Mouse (Mus musculus) MEL (cell line): Measurements from ENCODE around the gene Cab39l. TPM values are rescaled to one million over a fixed set of nuclear protein-coding genes. Genes with fewer than 3 reads are reported as not detected.

Experiments used
- DNase-seq: peaks from one replicate; pipeline ENCODE4 v3.0.0; 2011; ENCODE audit warnings: low read depth, low spot score
- H3K27ac ChIP-seq: 2 replicates; pipeline ENCODE4 v1.5.1; 2012; ENCODE audit warnings: low read depth, mild to moderate bottlenecking, control low read depth, low read length, moderate library complexity; ENCODE audit not compliant: control insufficient read depth
- H3K27me3 ChIP-seq, 2 experiments: fragments of 150-350 bp in 1 of 2; sonication (generic) in 1 of 2; 2 replicates each; pipeline ENCODE4 v1.6.1; 2012; ENCODE audit warnings: low read length in 2 of 2, mild to moderate bottlenecking in 2 of 2, improper control_type of control experiment in 1 of 2, moderate library complexity in 1 of 2; ENCODE audit not compliant: insufficient read depth in 2 of 2, control insufficient read depth in 1 of 2
- H3K36me3 ChIP-seq, 2 experiments: 2 replicates each; pipeline ENCODE4 v1.6.1; 2012 to 2014; ENCODE audit warnings: low read length in 2 of 2, improper control_type of control experiment in 1 of 2, inconsistent platforms in 1 of 2, mild to moderate bottlenecking in 1 of 2; ENCODE audit not compliant: insufficient read depth in 2 of 2, control insufficient read depth in 1 of 2
- H3K4me1 ChIP-seq, 2 experiments: fragments of 150-350 bp in 1 of 2; sonication (generic) in 1 of 2; 2 replicates each; pipeline ENCODE4 v1.6.1; 2012; ENCODE audit warnings: low read length in 2 of 2, improper control_type of control experiment in 1 of 2, mild to moderate bottlenecking in 1 of 2; ENCODE audit not compliant: insufficient read depth in 2 of 2, control insufficient read depth in 1 of 2
- H3K4me3 ChIP-seq, 2 experiments: fragments of 150-350 bp in 1 of 2; sonication (generic) in 1 of 2; 2 replicates each; pipeline ENCODE4 v1.5.1; 2012; ENCODE audit warnings: low read depth in 2 of 2, low read length in 2 of 2, mild to moderate bottlenecking in 2 of 2, moderate library complexity in 2 of 2, control low read depth in 1 of 2, improper control_type of control experiment in 1 of 2; ENCODE audit not compliant: control insufficient read depth in 1 of 2, insufficient read depth in 1 of 2
- H3K79me2 ChIP-seq: 2 replicates; pipeline ENCODE4 v1.6.1; 2012; ENCODE audit warnings: mild to moderate bottlenecking, low read length, moderate library complexity; ENCODE audit not compliant: control insufficient read depth, poor library complexity, insufficient read depth
- H3K9ac ChIP-seq: 2 replicates; pipeline ENCODE4 v1.6.1; 2012; ENCODE audit warnings: low read depth, mild to moderate bottlenecking, control low read depth, low read length, moderate library complexity; ENCODE audit not compliant: control insufficient read depth, poor library complexity, severe bottlenecking
- H3K9me3 ChIP-seq: fragments of 150-350 bp; sonication (generic); replicated peaks from 2 replicates; pipeline ENCODE4 v1.6.1; 2012; ENCODE audit warnings: mild to moderate bottlenecking, low read length, improper control_type of control experiment, moderate library complexity; ENCODE audit not compliant: insufficient read depth
- BHLHE40 ChIP-seq: IDR thresholded peaks from 2 replicates; pipeline ENCODE4 v1.6.1; 2012; ENCODE audit warnings: low read depth, mild to moderate bottlenecking, inconsistent platforms, low read length, improper control_type of control experiment, borderline replicate concordance
- CTCF ChIP-seq, 3 experiments: IDR thresholded peaks in 2 of 3; conservative IDR thresholded peaks in 1 of 3; 2 replicates each; pipeline ENCODE4 v1.5.1; 2011 to 2012; ENCODE audit warnings: low read length in 3 of 3, low read depth in 2 of 3, mild to moderate bottlenecking in 2 of 3, improper control_type of control experiment in 1 of 3, inconsistent platforms in 1 of 3, mixed read lengths in 1 of 3, moderate library complexity in 1 of 3; ENCODE audit not compliant: control insufficient read depth in 1 of 3, insufficient read depth in 1 of 3, poor library complexity in 1 of 3, severe bottlenecking in 1 of 3
- EP300 ChIP-seq, 2 experiments: IDR thresholded peaks; 2 replicates each; pipeline ENCODE4 v1.6.1; 2011; ENCODE audit warnings: improper control_type of control experiment in 2 of 2, low read length in 2 of 2, low read depth in 1 of 2, mild to moderate bottlenecking in 1 of 2
- GATA1 ChIP-seq: IDR thresholded peaks from 2 replicates; pipeline ENCODE4 v1.6.1; 2011; ENCODE audit warnings: low read depth, low read length, improper control_type of control experiment
- JUND ChIP-seq: IDR thresholded peaks from 2 replicates; pipeline ENCODE4 v1.6.1; 2011; ENCODE audit warnings: low read depth, mild to moderate bottlenecking, improper control_type of control experiment, low read length
- MAFK ChIP-seq: IDR thresholded peaks from 2 replicates; pipeline ENCODE4 v1.6.1; 2011; ENCODE audit warnings: low read depth, mild to moderate bottlenecking, low read length, improper control_type of control experiment, borderline replicate concordance
- MXI1 ChIP-seq: IDR thresholded peaks from 2 replicates; pipeline ENCODE4 v1.6.1; 2011; ENCODE audit warnings: mild to moderate bottlenecking, low read depth, low read length, improper control_type of control experiment
- MYB ChIP-seq: IDR thresholded peaks from 2 replicates; pipeline ENCODE4 v1.6.1; 2011; ENCODE audit warnings: mild to moderate bottlenecking, low read depth, low read length, improper control_type of control experiment
- MYC ChIP-seq: IDR thresholded peaks from 2 replicates; pipeline ENCODE4 v1.6.1; 2011; ENCODE audit warnings: low read depth, mild to moderate bottlenecking, low read length, improper control_type of control experiment, moderate library complexity
- NELFE ChIP-seq: IDR thresholded peaks from 2 replicates; pipeline ENCODE4 v1.6.1; 2011; ENCODE audit warnings: low read depth, low read length, improper control_type of control experiment
- POLR2A ChIP-seq, 2 experiments: IDR thresholded peaks; 2 replicates each; pipeline ENCODE4 v1.6.1; 2011 to 2012; ENCODE audit warnings: low read length in 2 of 2, mild to moderate bottlenecking in 2 of 2, control low read depth in 1 of 2, improper control_type of control experiment in 1 of 2, low read depth in 1 of 2, moderate library complexity in 1 of 2; ENCODE audit not compliant: control insufficient read depth in 1 of 2, insufficient read depth in 1 of 2, poor library complexity in 1 of 2
- SIN3A ChIP-seq: IDR thresholded peaks from 2 replicates; pipeline ENCODE4 v1.6.1; 2012; ENCODE audit warnings: low read length, improper control_type of control experiment, inconsistent platforms
- SMC3 ChIP-seq: IDR thresholded peaks from 2 replicates; pipeline ENCODE4 v1.6.1; 2011; ENCODE audit warnings: low read depth, low read length, improper control_type of control experiment
- TBP ChIP-seq: IDR thresholded peaks from 2 replicates; pipeline ENCODE4 v1.8.0; 2011; ENCODE audit warnings: low read depth, low read length, improper control_type of control experiment
- UBTF ChIP-seq: IDR thresholded peaks from 2 replicates; pipeline ENCODE4 v1.6.1; 2012; ENCODE audit warnings: low read depth, mild to moderate bottlenecking, inconsistent platforms, low read length, improper control_type of control experiment, moderate library complexity, borderline replicate concordance; ENCODE audit not compliant: insufficient read depth
- ZC3H11A ChIP-seq: IDR thresholded peaks from 2 replicates; pipeline ENCODE4 v1.6.1; 2012; ENCODE audit warnings: low read depth, mild to moderate bottlenecking, inconsistent platforms, low read length, improper control_type of control experiment
- ZMIZ1 ChIP-seq: IDR thresholded peaks from 2 replicates; pipeline ENCODE4 v1.6.1; 2012; ENCODE audit warnings: low read depth, mild to moderate bottlenecking, inconsistent platforms, low read length, improper control_type of control experiment, moderate library complexity
- ZNF384 ChIP-seq: IDR thresholded peaks from 2 replicates; pipeline ENCODE4 v1.6.1; 2012; ENCODE audit warnings: low read depth, mild to moderate bottlenecking, inconsistent platforms, low read length, improper control_type of control experiment
- polyA plus RNA-seq, 2 experiments: library from polyadenylated mRNA; stranded (reverse) in 1 of 2; unstranded in 1 of 2; fragments of >175 nt in 1 of 2; fragments of >200 nt in 1 of 2; gene quantifications; 2 replicates each; pipeline versions ENCODE4 v1.2.1 to v1.2.4; 2012; ENCODE audit warnings: low replicate concordance in 2 of 2, low read depth in 1 of 2; ENCODE audit not compliant: insufficient read length in 2 of 2, insufficient read depth in 1 of 2, missing spikeins in 1 of 2
- total RNA-seq: library from RNA; depleted of rRNA; stranded (reverse); fragments of 300-350 nt; gene quantifications from 2 replicates; pipeline ENCODE4 v1.2.3, GENCODE M21; 2012

Gene Cab39l
- total and polyA plus RNA-seq, 3 experiments = 24.2 to 34.0 TPM; not detected in 1

DNA sequence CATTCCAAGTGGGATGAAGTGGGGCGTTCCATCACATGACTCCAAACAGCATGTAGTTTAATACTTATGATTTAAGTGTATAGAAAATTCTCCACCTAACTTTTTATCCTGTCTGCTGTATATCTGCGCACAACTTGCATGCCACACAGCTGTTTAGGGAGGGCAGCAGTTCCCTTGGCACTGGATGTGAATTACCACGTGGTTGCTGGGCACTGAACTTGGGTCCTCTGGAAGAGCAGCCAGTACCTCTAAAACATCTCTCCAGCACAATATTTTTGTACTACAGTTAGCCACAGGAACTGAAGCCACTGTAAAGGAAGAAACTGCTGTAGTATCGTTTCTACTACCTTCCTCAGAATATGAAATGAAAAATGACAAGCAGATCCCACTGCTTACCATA lies 22.6 kb upstream of the Cab39l start:
- DNase-seq = no peak
- H3K27me3 ChIP-seq = no peaks in the 10 kb centered on the region
- TF ChIP-seq CTCF (IDR thresholded peaks at IDR 0.05 in 2 of 3, conservative IDR thresholded peaks at IDR 0.05 in 1 of 3; ENCODE audit: control insufficient read depth in 1 of 3, insufficient read depth in 1 of 3, low read depth in 2 of 3, low read length in 3 of 3, poor library complexity in 1 of 3, severe bottlenecking in 1 of 3) (no peak), SIN3A (no peak)
- H3K36me3 ChIP-seq = peaks cover 0 to 15% of the 10 kb centered on the region in 2 experiments; a peak in 2 of 4 replicates
- no peaks in the 10 kb centered on the region for H3K4me1 ChIP-seq
- no peak overlapping the region for H3K27ac ChIP-seq
- H3K79me2 ChIP-seq = no peaks in the 10 kb centered on the region
- H3K9me3 ChIP-seq = no peaks in the 10 kb centered on the region
- no peak overlapping the region for H3K4me3 ChIP-seq
- H3K9ac ChIP-seq = no peak overlapping the region

DNA sequence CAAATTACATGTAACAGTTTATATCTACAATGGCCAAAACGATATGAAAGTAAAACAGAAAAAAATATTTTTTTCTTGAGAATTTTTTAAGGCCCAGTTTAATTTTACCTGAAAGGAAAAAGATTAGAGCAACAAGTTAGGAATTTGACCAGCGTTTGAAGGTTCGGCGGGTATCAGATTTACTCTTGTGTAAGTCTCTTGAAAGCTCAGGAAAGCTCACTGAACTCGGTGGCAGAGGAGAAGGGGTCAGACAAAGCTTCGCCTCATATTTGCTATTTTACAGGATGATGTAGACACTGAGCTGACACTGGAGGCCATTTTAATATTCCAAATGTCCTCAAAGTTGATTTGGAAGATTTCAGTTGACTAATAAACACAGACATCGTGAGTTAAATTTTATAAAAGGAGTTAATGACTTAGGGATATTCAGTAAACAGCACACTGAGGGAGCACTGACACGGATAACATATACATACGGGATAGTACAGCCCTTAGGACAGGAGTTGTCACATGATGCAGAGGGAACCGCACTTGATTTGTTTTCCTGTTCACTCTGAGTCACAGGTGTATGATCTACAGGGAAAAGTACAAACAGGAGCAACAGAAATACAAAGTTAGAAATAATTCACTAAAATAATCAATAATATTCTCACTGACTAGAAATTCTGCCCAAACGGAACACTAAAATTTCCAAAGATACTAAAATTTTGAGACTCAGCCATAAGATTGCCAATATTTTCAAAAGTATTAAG lies 17.7 kb upstream of the Cab39l start:
- no peaks in the 10 kb centered on the region for H3K27me3 ChIP-seq
- peaks cover 2 to 15% of the 10 kb centered on the region in 2 experiments for H3K36me3 ChIP-seq
- H3K4me1 ChIP-seq = peaks cover 0 to 7% of the 10 kb centered on the region in 2 experiments; a peak in 2 of 4 replicates
- H3K4me3 ChIP-seq = no peak overlapping the region
- no peaks in the 10 kb centered on the region for H3K79me2 ChIP-seq
- no peak overlapping the region for H3K27ac ChIP-seq
- no peak overlapping the region for H3K9ac ChIP-seq
- no peak for DNase-seq
- TF ChIP-seq MYC = no peak
- TF ChIP-seq SMC3 = no peak
- TF ChIP-seq NELFE = no peak
- TF ChIP-seq BHLHE40 = no peak
- no peak for TF ChIP-seq UBTF
- no peak for TF ChIP-seq ZNF384
- no peak for TF ChIP-seq MAFK
- no peak for TF ChIP-seq POLR2A (IDR thresholded peaks at IDR 0.05; ENCODE audit: control insufficient read depth in 1 of 2, insufficient read depth in 1 of 2, low read depth in 1 of 2, low read length in 2 of 2, poor library complexity in 1 of 2)
- no peak for TF ChIP-seq MYB
- TF ChIP-seq SIN3A = no peak
- TF ChIP-seq JUND = no peak
- TF ChIP-seq GATA1 = no peak
- TF ChIP-seq ZMIZ1 = no peak
- TF ChIP-seq EP300 (IDR thresholded peaks at IDR 0.05; ENCODE audit: low read depth in 1 of 2, low read length in 2 of 2) = no peak
- TF ChIP-seq TBP = no peak
- no peak for TF ChIP-seq ZC3H11A
- TF ChIP-seq MXI1 = no peak
- TF ChIP-seq, all 39 proteins: peak for 0
- no peaks in the 10 kb centered on the region for H3K9me3 ChIP-seq
